11 mouse cellular contexts compared by ENCODE assay signal in genomic region chr13:44167186-44167585, GRCm38 (mm10).
A peak's percentile ranks its signal among the peaks of the same experiment; 100 is the strongest.
DNase-seq lines count a peak whose midpoint lies in the region; ATAC-seq and TF ChIP-seq lines count a peak whose summit lies in the region.
"Had no signal": no experiment of that assay in that cellular context is flagged by ENCODE, and none has a peak within 500 bp of the region (broad histone marks: within the 10 kb centered on the region; RNA-seq: fewer than 3 reads in every experiment).

No protein-coding gene starts in this region.

- no peak for TF ChIP-seq POLR2A in myocyte (IDR thresholded peaks at IDR 0.05; ENCODE audit: insufficient read length, low read depth)

- H3K9me3 ChIP-seq in midbrain, embryonic 11.5 days (ENCODE audit: control insufficient read depth, low read length): no peaks in the 10 kb centered on the region
- no peaks in the 10 kb centered on the region for H3K9me3 ChIP-seq in midbrain, embryonic 10.5 days (replicated peaks)
- no peaks in the 10 kb centered on the region for H3K9me3 ChIP-seq in heart, embryonic 15.5 days (replicated peaks)
- H3K9me3 ChIP-seq: lung, embryonic 15.5 days; neural tube, embryonic 12.5 days had no signal

- 0 out of 2 replicates have a peak overlapping the region, but pooled peaks have one; percentile 26 for H3K4me3 ChIP-seq in gastrocnemius, adult 2 months
- no peak overlapping the region for H3K4me3 ChIP-seq in midbrain, embryonic 11.5 days (ENCODE audit: low read depth, low read length)
- no peak overlapping the region for H3K4me3 ChIP-seq in midbrain, embryonic 10.5 days
- H3K4me3 ChIP-seq in heart, embryonic 15.5 days: no peak overlapping the region
- no peak overlapping the region for H3K4me3 ChIP-seq in myocyte
- H3K4me3 ChIP-seq: lung, embryonic 15.5 days; neural tube, embryonic 12.5 days had no signal

- ATAC-seq in midbrain, embryonic 11.5 days (ENCODE audit: low FRiP score): no peak
- ATAC-seq in heart, embryonic 15.5 days (replicated peaks; ENCODE audit: insufficient number of reproducible peaks, insufficient read depth, low FRiP score, low read depth): no peak

- intact Hi-C loops in gastrocnemius, adult 2 months (cut with DNase I): no loop called here

- no peak overlapping the region for H3K9ac ChIP-seq in midbrain, embryonic 11.5 days (ENCODE audit: low read length)
- H3K9ac ChIP-seq in heart, embryonic 15.5 days: no peak overlapping the region
- H3K9ac ChIP-seq: lung, embryonic 15.5 days; neural tube, embryonic 12.5 days had no signal

- H3K4me2 ChIP-seq in midbrain, embryonic 11.5 days: no peak overlapping the region
- H3K4me2 ChIP-seq in heart, embryonic 15.5 days: peak overlapping the region; percentile 4; the same call in 1 of the 2 replicates
- peak overlapping the region; percentile 50 for H3K4me2 ChIP-seq in myocyte (ENCODE audit: low read depth)
- H3K4me2 ChIP-seq: lung, embryonic 15.5 days; neural tube, embryonic 12.5 days had no signal

- no peak overlapping the region for H3ac ChIP-seq in myocyte (ENCODE audit: control insufficient read depth, insufficient read length)

- H3K79me2 ChIP-seq in myocyte (ENCODE audit: control insufficient read depth, insufficient read depth): no peaks in the 10 kb centered on the region

- H3K4me1 ChIP-seq in midbrain, embryonic 11.5 days (ENCODE audit: control insufficient read depth, insufficient read depth, low read length): no peaks in the 10 kb centered on the region
- peaks cover 5% of the 10 kb centered on the region for H3K4me1 ChIP-seq in midbrain, embryonic 10.5 days
- H3K4me1 ChIP-seq in heart, embryonic 15.5 days (replicated peaks): peaks cover 7% of the 10 kb centered on the region; the same call in 1 of the 2 replicates
- H3K4me1 ChIP-seq: neural tube, embryonic 12.5 days had no signal

- 83% methylated on average over 9 of the region's 9 CpGs for WGBS in midbrain, embryonic 11.5 days
- WGBS in midbrain, embryonic 10.5 days: 84% methylated on average over 9 of the region's 9 CpGs
- WGBS in heart, embryonic 15.5 days: 27% methylated on average over 9 of the region's 9 CpGs

- no peaks in the 10 kb centered on the region for H3K36me3 ChIP-seq in midbrain, embryonic 11.5 days (ENCODE audit: control insufficient read depth, insufficient read depth, low read length)
- H3K36me3 ChIP-seq in midbrain, embryonic 10.5 days: no peaks in the 10 kb centered on the region
- H3K36me3 ChIP-seq in heart, embryonic 15.5 days: no peaks in the 10 kb centered on the region
- no peaks in the 10 kb centered on the region for H3K36me3 ChIP-seq in myocyte (ENCODE audit: control insufficient read depth, insufficient read depth)
- H3K36me3 ChIP-seq: lung, embryonic 15.5 days; neural tube, embryonic 12.5 days had no signal

- no peaks in the 10 kb centered on the region for H3K27me3 ChIP-seq in midbrain, embryonic 11.5 days (ENCODE audit: control insufficient read depth, insufficient read depth, low read length)
- H3K27me3 ChIP-seq in midbrain, embryonic 10.5 days (ENCODE audit: low read depth, poor library complexity, severe bottlenecking): no peaks in the 10 kb centered on the region
- H3K27me3 ChIP-seq in heart, embryonic 15.5 days: no peaks in the 10 kb centered on the region
- no peaks in the 10 kb centered on the region for H3K27me3 ChIP-seq in myocyte (ENCODE audit: control insufficient read depth, insufficient read depth, insufficient read length)
- H3K27me3 ChIP-seq: lung, embryonic 15.5 days had no signal

- DNase-seq in gastrocnemius, adult 2 months: no peak
- DNase-seq in gastrocnemius, postnatal 4 days (ENCODE audit: low spot score in 2 of 2): no peak
- DNase-seq in midbrain, embryonic 11.5 days (ENCODE audit: low spot score, missing footprints): peak; percentile 64
- no peak for DNase-seq in midbrain, embryonic 10.5 days (ENCODE audit: low spot score)
- DNase-seq in ovary, postnatal 36 days (ENCODE audit: low spot score): no peak
- no peak for DNase-seq in urinary bladder, postnatal 25 days (ENCODE audit: low spot score)
- DNase-seq: cerebellum, adult 9-11 months had no signal

- TF ChIP-seq CTCF in gastrocnemius, adult 2 months (IDR thresholded peaks at IDR 0.05): no peak

- H3K27ac ChIP-seq in gastrocnemius, adult 2 months: no peak overlapping the region
- no peak overlapping the region for H3K27ac ChIP-seq in midbrain, embryonic 11.5 days (ENCODE audit: low read depth, low read length)
- H3K27ac ChIP-seq in midbrain, embryonic 10.5 days (replicated peaks): no peak overlapping the region
- H3K27ac ChIP-seq in heart, embryonic 15.5 days: no peak overlapping the region
- H3K27ac ChIP-seq: lung, embryonic 15.5 days; neural tube, embryonic 12.5 days had no signal

TF ChIP-seq in myocyte, 11 proteins besides CTCF, POLR2A, EP300 and RAD21:
- TF ChIP-seq MYOG (IDR thresholded peaks at IDR 0.05; ENCODE audit: control insufficient read depth in 1 of 3, insufficient read depth in 1 of 3, insufficient read length in 2 of 3, low read depth in 2 of 3) (peak in 2 of 3 experiments; percentile 26 to 76), MYOD1 (IDR thresholded peaks at IDR 0.05; ENCODE audit: control insufficient read depth in 1 of 3, insufficient read length in 2 of 3, low read depth in 2 of 3) (peak in 2 of 3 experiments; percentile 67 to 78), CEBPB (IDR thresholded peaks at IDR 0.05; ENCODE audit: insufficient read depth, poor library complexity, severe bottlenecking) (no peak)
